Mouse (Mus musculus) cerebellum, adult 2 months (tissue): Measurements from ENCODE around the gene Tob1. TPM values are rescaled to one million over a fixed set of nuclear protein-coding genes. Genes with fewer than 3 reads are reported as not detected.

Experiments used
- DNase-seq, 2 experiments: peaks; one replicate each; pipeline ENCODE4 v3.0.0; 2021
- H3K27ac ChIP-seq: fragments of 200-500 bp; 2 replicates; pipeline ENCODE4 v1.5.1; 2012; ENCODE audit warnings: low read length, control low read depth, inconsistent platforms; ENCODE audit not compliant: insufficient read depth
- H3K27me3 ChIP-seq: fragments of 200-500 bp; 2 replicates; pipeline ENCODE4 v1.6.1; 2012; ENCODE audit warnings: inconsistent platforms, mild to moderate bottlenecking, low read length, moderate library complexity; ENCODE audit not compliant: control insufficient read depth, insufficient read depth
- H3K4me1 ChIP-seq: fragments of 200-500 bp; 2 replicates; pipeline ENCODE4 v1.6.1; 2011; ENCODE audit warnings: low read length; ENCODE audit not compliant: control insufficient read depth, insufficient read depth
- H3K4me3 ChIP-seq: fragments of 200-500 bp; replicated peaks from 2 replicates; pipeline ENCODE3; 2011; ENCODE audit warnings: mild to moderate bottlenecking, low read depth, low read length, control low read depth; ENCODE audit not compliant: insufficient read depth
- CTCF ChIP-seq: fragments of 200-500 bp; IDR thresholded peaks from 2 replicates; pipeline ENCODE4 v1.5.1; 2011; ENCODE audit warnings: low read depth, mild to moderate bottlenecking, control low read depth, low read length, moderate library complexity, borderline replicate concordance; ENCODE audit not compliant: insufficient read depth
- POLR2A ChIP-seq: fragments of 200-500 bp; IDR thresholded peaks from 2 replicates; pipeline ENCODE4 v1.6.1; 2011; ENCODE audit warnings: low read length, control low read depth, borderline replicate concordance; ENCODE audit not compliant: insufficient read depth
- WGBS: fragments of 180-500 bp; shearing (Covaris S2); methylation state at CpG from one replicate; pipeline ENCODE4 v1.1.7; 2018; 5-methylcytosine and 5-hydroxymethylcytosine counted together
- polyA plus RNA-seq: library from polyadenylated mRNA; depleted of rRNA; stranded (reverse); fragments of >200 nt; gene quantifications from 2 replicates; pipeline ENCODE4 v1.2.3, GENCODE M21; 2012

Tob1 gene
- polyA plus RNA-seq, 1 experiment: 55.9 TPM

DNA sequence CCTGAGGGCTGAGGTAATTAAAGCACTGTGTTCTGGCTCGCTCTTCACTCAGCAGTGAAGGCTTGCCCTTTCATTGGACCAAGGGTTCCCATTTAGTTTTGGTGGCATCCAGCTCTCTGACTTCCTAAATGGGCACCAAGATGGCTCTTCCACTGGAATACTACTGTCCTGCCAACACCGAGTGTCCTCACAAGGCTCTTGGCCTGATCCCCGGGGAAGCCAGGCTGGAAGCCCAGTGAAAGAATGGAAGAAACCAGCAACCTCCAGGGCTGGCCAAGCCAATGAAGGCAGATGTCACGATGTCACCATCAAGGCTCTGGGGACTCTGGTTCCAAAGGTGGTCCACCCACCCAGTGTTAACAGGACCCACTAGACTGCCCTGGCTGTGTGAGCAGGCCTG is 28.5 kb upstream of the Tob1 start:
- H3K27ac ChIP-seq: no peak overlapping the region
- no peak overlapping the region for H3K4me3 ChIP-seq
- no peak for DNase-seq
- 59% methylated on average over 4 of the region's 4 CpGs for WGBS
- no peaks in the 10 kb centered on the region for H3K27me3 ChIP-seq
- peaks cover 4% of the 10 kb centered on the region; the same call in 1 of the 2 replicates for H3K4me1 ChIP-seq
- no peak for TF ChIP-seq POLR2A
- no peak for TF ChIP-seq CTCF

DNA sequence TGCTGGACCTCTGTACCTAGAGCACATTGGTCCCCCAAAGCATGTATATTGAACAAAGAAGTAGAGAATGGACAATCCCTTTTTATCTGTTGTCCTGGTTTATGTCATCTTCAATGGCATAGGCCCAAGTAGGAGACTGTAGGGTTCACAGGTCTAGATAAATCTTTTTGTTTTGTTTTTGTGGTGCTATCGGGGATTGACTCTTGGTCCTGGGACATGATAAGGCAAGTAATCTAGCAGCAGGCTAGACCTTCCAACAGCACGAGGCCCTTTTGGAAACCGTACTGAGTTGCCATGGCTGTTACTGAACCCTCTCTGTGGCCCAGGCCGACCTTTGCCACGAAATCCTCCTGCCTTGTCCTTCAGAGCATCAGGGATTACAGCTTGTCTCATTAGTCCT is 28.1 kb upstream of the Tob1 start:
- 93% methylated on average over 5 of the region's 5 CpGs for WGBS

GRCm38 (mm10) chr11:94183671-94184070 is 27.6 kb upstream of the Tob1 start:
- DNase-seq: no peak
- TF ChIP-seq POLR2A (no peak), CTCF (no peak)
- Histone ChIP-seq H3K27me3 (no peaks in the 10 kb centered on the region), H3K4me3 (no peak overlapping the region), H3K27ac (no peak overlapping the region), H3K4me1 (peaks cover 4% of the 10 kb centered on the region; the same call in 1 of the 2 replicates)
- 71% methylated on average over 2 of the region's 2 CpGs for WGBS

More for the DNA sequence above, 28.1 kb upstream of the Tob1 start:
- TF ChIP-seq CTCF (no peak), POLR2A (no peak)
- no peak overlapping the region for H3K4me3 ChIP-seq
- H3K27ac ChIP-seq: no peak overlapping the region
- DNase-seq: no peak
- H3K27me3 ChIP-seq: no peaks in the 10 kb centered on the region
- peaks cover 4% of the 10 kb centered on the region; the same call in 1 of the 2 replicates for H3K4me1 ChIP-seq

- 72% methylated on average over 10 of the region's 10 CpGs for WGBS
- no peak for TF ChIP-seq CTCF
- TF ChIP-seq POLR2A: no peak
- no peak overlapping the region for H3K4me3 ChIP-seq
- H3K4me1 ChIP-seq: peaks cover 5% of the 10 kb centered on the region
- no peak for DNase-seq
- no peak overlapping the region for H3K27ac ChIP-seq
- no peaks in the 10 kb centered on the region for H3K27me3 ChIP-seq
Observed at GRCm38 (mm10) chr11:94189579-94189978, 21.7 kb upstream of the Tob1 start.

- peaks cover 5% of the 10 kb centered on the region for H3K4me1 ChIP-seq
- DNase-seq: no peak
- WGBS: 92% methylated on average over 5 of the region's 5 CpGs
- H3K27ac ChIP-seq: no peak overlapping the region
- TF ChIP-seq POLR2A (no peak), CTCF (no peak)
- H3K27me3 ChIP-seq: no peaks in the 10 kb centered on the region
- no peak overlapping the region for H3K4me3 ChIP-seq
Observed at GRCm38 (mm10) chr11:94190665-94191064, 20.6 kb upstream of the Tob1 start.

DNA sequence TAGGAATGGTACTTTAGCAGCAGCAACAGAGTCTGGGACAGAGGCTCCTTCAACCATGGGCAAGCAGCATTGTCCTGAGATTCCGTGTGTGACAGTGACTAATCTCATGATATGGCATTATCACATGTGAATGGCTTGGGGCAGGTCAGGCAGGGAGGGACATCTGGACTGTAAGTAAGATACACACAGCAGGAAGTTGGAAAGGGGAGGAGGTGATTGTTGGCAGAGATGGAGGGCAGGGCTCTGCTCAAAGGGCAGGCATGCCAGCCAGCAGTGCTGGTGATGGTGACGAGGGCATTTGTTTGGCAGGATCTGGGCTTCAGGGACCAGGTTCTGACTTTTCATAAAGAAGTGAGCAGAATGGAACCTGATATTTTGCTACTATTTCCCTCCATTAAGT is 18.1 kb upstream of the Tob1 start:
- no peak overlapping the region for H3K27ac ChIP-seq
- no peaks in the 10 kb centered on the region for H3K27me3 ChIP-seq
- no peak for TF ChIP-seq CTCF
- peaks cover 5% of the 10 kb centered on the region for H3K4me1 ChIP-seq
- 23% methylated on average over 2 of the region's 2 CpGs for WGBS
- no peak overlapping the region for H3K4me3 ChIP-seq
- no peak for DNase-seq

DNA sequence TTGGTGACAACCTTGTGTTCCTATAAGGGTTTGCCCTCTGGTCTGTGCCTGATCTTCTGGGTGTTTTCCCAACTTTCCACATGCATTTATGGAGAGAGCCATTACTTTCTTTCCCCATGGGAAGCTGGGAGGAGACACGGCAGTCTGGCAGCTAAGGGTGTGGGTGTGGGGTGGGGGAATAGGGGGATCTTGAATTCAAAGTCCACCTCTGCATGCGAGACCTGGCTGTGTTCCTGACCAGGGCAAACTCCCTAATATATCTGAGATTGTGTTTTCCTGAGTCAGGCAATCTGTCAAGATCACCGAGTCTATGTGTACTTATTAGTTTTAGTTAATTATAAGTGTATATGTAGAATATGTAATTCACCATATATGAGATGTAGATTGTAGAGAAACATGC is 14.9 kb upstream of the Tob1 start:
- TF ChIP-seq POLR2A: no peak
- TF ChIP-seq CTCF: no peak

DNA sequence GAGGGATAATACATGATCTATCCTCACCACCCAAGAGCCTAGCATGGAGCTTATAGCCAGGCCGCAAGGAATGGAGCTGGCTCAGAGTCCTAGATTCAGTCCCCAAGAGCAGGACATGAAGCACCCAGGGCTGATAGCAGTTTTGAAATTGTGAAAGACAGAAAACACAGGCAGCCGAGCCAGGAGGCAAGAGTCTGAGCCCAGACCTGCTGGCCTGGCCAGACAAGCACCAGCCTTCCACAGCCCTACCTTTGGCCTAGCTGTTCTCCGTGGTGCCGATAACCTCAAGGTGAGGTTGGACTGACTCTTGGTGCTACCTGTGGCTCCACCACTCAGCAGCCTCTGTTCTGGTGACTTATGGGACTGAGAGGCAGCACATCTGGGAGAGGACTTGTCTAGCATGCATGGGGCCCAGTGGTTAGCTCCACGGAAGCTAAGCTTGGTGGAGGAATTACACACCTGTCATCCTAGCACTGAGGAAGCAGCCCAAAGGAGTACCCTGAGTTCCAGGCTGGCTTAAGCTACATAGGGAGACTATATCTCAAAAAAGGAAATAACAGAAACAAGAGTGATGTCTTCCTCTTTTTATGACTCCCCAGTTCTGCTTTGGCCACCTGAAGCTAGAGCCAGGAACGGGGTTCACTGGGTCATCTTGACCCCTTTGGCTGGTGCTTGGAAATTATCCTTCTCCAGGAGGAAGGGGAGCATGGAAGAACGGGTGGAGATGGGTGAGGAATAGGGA is 12.7 kb upstream of the Tob1 start:
- 94% methylated on average over 7 of the region's 7 CpGs for WGBS
- TF ChIP-seq POLR2A (no peak), CTCF (no peak)
- Histone ChIP-seq H3K4me1 (no peaks in the 10 kb centered on the region), H3K27ac (no peak overlapping the region), H3K4me3 (no peak overlapping the region), H3K27me3 (no peaks in the 10 kb centered on the region)
- DNase-seq: no peak

More for the DNA sequence above, 14.9 kb upstream of the Tob1 start:
- peaks cover 5% of the 10 kb centered on the region for H3K4me1 ChIP-seq
- 77% methylated on average over 3 of the region's 3 CpGs for WGBS
- no peak overlapping the region for H3K27ac ChIP-seq
- H3K4me3 ChIP-seq: no peak overlapping the region
- H3K27me3 ChIP-seq: no peaks in the 10 kb centered on the region
- DNase-seq: no peak
